ENCODE assay signal across 15 mouse cellular contexts in the genomic region with DNA sequence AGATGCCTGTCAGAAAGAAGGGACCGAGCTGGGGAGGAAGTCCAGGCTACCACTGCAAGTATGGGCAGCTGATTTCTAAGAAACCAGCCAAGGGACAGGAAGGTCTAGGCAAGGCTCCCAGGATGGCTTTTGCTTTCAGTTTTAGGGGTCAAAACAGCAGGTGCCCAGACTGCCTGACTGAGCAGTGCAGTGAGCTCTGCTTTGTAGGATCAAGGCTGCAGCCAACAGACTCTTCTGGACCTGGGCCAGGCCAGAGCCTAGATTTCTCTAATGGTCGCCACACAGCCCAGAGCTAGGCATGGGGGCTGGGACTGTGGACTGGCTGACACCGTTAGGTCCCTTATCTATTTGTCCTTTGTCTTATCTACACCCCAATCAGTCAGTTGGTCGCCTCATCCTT. TPM values are rescaled to one million over a fixed set of nuclear protein-coding genes. Genes with fewer than 3 reads are reported as not detected.
A peak's percentile ranks its signal among the peaks of the same experiment; 100 is the strongest.
DNase-seq lines count a peak whose midpoint lies in the region; ATAC-seq lines count a peak whose summit lies in the region.
"Had no signal": no experiment of that assay in that cellular context is flagged by ENCODE, and none has a peak within 500 bp of the region (broad histone marks: within the 10 kb centered on the region; RNA-seq: fewer than 3 reads in every experiment).

No protein-coding gene starts in this region.

- peak; percentile 39 to 44 for DNase-seq in cerebellum, postnatal 10 days
- DNase-seq in cerebellum, adult 8-10 months = no peak
- peak; percentile 22 for DNase-seq in thymus, postnatal 25 days
- DNase-seq in thymus, postnatal 10 days (ENCODE audit: low spot score in 2 of 2) = no peak
- DNase-seq in splenic B cell, adult 2 months (ENCODE audit: low read depth, low spot score) = peak; percentile 25
- no peak for DNase-seq in ovary, postnatal 14 days (ENCODE audit: low spot score)
- no peak for DNase-seq in lung, postnatal 10 days
- DNase-seq: right cerebral cortex, adult 18-20 months; spleen, adult 18-20 months had no signal

- H3K27me3 ChIP-seq in splenic B cell, adult 2 months (ENCODE audit: control insufficient read depth, insufficient read depth, low read length, poor library complexity, severe bottlenecking) = no peaks in the 10 kb centered on the region
- H3K27me3 ChIP-seq: limb, embryonic 13.5 days had no signal

- H3K36me3 ChIP-seq in splenic B cell, adult 2 months (ENCODE audit: control insufficient read depth, insufficient read depth, low read length, poor library complexity, severe bottlenecking) = no peaks in the 10 kb centered on the region
- H3K36me3 ChIP-seq: embryonic facial prominence, embryonic 10.5 days; hindbrain, embryonic 10.5 days; limb, embryonic 13.5 days had no signal

- ATAC-seq in common myeloid progenitor, adult 5-6 weeks (replicated peaks; ENCODE audit: low read depth, poor library complexity, severe bottlenecking) = peak; percentile 13; the same call in 1 of the 2 replicates

RNA-seq across cellular contexts. Expression of a gene that starts 10.6 kb away (rescaled TPM):
- 0.59 and 2.3 TPM in 2 replicates for total RNA-seq in common myeloid progenitor, adult 5-6 weeks (2017)

RNA-seq across cellular contexts. Expression of a gene that starts 13.7 kb away (rescaled TPM):
- total RNA-seq in common myeloid progenitor, adult 5-6 weeks (2017) = not detected in 2 replicates
- total RNA-seq: layer of hippocampus, adult 2 months; left cerebral cortex, adult 8-10 months had no signal

RNA-seq across cellular contexts. Expression of a gene that starts 16.0 kb away (rescaled TPM):
- not detected in 2 replicates for total RNA-seq in common myeloid progenitor, adult 5-6 weeks (2017)
- total RNA-seq: layer of hippocampus, adult 2 months; left cerebral cortex, adult 8-10 months had no signal

RNA-seq across cellular contexts. Expression of a gene that starts 21.2 kb away (rescaled TPM):
- not detected in 2 replicates for total RNA-seq in common myeloid progenitor, adult 5-6 weeks (2017)
- total RNA-seq: layer of hippocampus, adult 2 months; left cerebral cortex, adult 8-10 months had no signal

RNA-seq across cellular contexts. Expression of a gene that starts 30.9 kb away (rescaled TPM):
- not detected in 2 replicates for total RNA-seq in common myeloid progenitor, adult 5-6 weeks (2017)
- total RNA-seq: layer of hippocampus, adult 2 months; left cerebral cortex, adult 8-10 months had no signal

Comparison
In these comparisons a context has a peak if more than half of its experiments do, and no peak if none do; other contexts are left out.
1. DNase-seq: peak in cerebellum, postnatal 10 days (2 of 2), thymus, postnatal 25 days (single experiment) and splenic B cell, adult 2 months (single experiment); none in cerebellum, adult 8-10 months (single experiment), thymus, postnatal 10 days (0 of 2), ovary, postnatal 14 days (single experiment) and lung, postnatal 10 days (single experiment).